Mouse (Mus musculus) midbrain, postnatal 0 days (tissue): ENCODE measurements around the gene AF366264. TPM values are rescaled to one million over a fixed set of nuclear protein-coding genes. Genes with fewer than 3 reads are reported as not detected.

Source experiments
- ATAC-seq: fragments of 200-750 bp; cut with Nextera tagmentation; 2 replicates; pipeline ENCODE4 v1.8.0; 2017; ENCODE audit warnings: moderate number of reproducible peaks, mild to moderate bottlenecking, moderate TSS enrichment, moderate library complexity; ENCODE audit not compliant: low FRiP score
- DNase-seq: peaks from one replicate; pipeline ENCODE4 v3.0.0-alpha.2; 2015; ENCODE audit warnings: low spot score
- H3K27ac ChIP-seq: fragments of 300-500 bp; sonication (generic); 2 replicates; pipeline ENCODE4 v1.5.1; 2014; ENCODE audit warnings: low read depth, mild to moderate bottlenecking, low read length, mixed read lengths
- H3K27me3 ChIP-seq: fragments of 300-500 bp; sonication (generic); 2 replicates; pipeline ENCODE4 v1.6.1; 2014; ENCODE audit warnings: low read length, control low read depth, mixed read lengths; ENCODE audit not compliant: insufficient read depth
- H3K36me3 ChIP-seq: fragments of 300-500 bp; sonication (generic); 2 replicates; pipeline ENCODE4 v1.6.1; 2014; ENCODE audit warnings: low read length, control low read depth, mixed read lengths; ENCODE audit not compliant: insufficient read depth
- H3K4me1 ChIP-seq: fragments of 300-500 bp; sonication (generic); 2 replicates; pipeline ENCODE4 v1.6.1; 2014; ENCODE audit warnings: mild to moderate bottlenecking, control low read depth, antibody characterized with exemption, low read length, mixed read lengths; ENCODE audit not compliant: insufficient read depth
- H3K4me2 ChIP-seq: fragments of 300-500 bp; sonication (generic); 2 replicates; pipeline ENCODE4 v1.6.1; 2014; ENCODE audit warnings: low read depth, mild to moderate bottlenecking, low read length, mixed read lengths; ENCODE audit not compliant: poor library complexity, severe bottlenecking
- H3K4me3 ChIP-seq: fragments of 300-500 bp; sonication (generic); 2 replicates; pipeline ENCODE4 v1.5.1; 2014; ENCODE audit warnings: low read depth, mild to moderate bottlenecking, low read length, moderate library complexity
- H3K9ac ChIP-seq: fragments of 300-500 bp; sonication (generic); replicated peaks from 2 replicates; pipeline ENCODE4 v1.6.1; 2014; ENCODE audit warnings: mild to moderate bottlenecking, low read length, moderate library complexity, mixed read lengths; ENCODE audit not compliant: poor library complexity, severe bottlenecking
- H3K9me3 ChIP-seq: fragments of 300-500 bp; sonication (generic); 2 replicates; pipeline ENCODE4 v1.6.1; 2016; ENCODE audit warnings: low read length, control low read depth
- CTCF ChIP-seq: IDR thresholded peaks from 2 replicates; pipeline ENCODE4 v1.5.1; 2016; ENCODE audit warnings: antibody characterized with exemption, mild to moderate bottlenecking
- WGBS: fragments of 180-500 bp; shearing (Covaris S2); extraction: QIAGEN DNeasy Blood & Tissue Kit; methylation state at CpG from one replicate; pipeline ENCODE4 v1.1.7; 2014; 5-methylcytosine and 5-hydroxymethylcytosine counted together
- polyA plus RNA-seq: library from polyadenylated mRNA; unstranded; fragments of >200 nt; fragmentation: Nextera tagmentation; extraction: Ambion mirVana; gene quantifications from 2 replicates; pipeline ENCODE4 v1.2.1, GENCODE M21; 2015
- total RNA-seq: library from RNA; depleted of rRNA; stranded (reverse); fragments of >200 nt; gene quantifications from 2 replicates; pipeline ENCODE4 v1.2.3, GENCODE M21; 2014; rRNA removed

The AF366264 gene
- total and polyA plus RNA-seq, 2 experiments from 2014 or later = not detected

- Histone ChIP-seq H3K9ac (no peak overlapping the region), H3K4me3 (no peak overlapping the region), H3K27ac (no peak overlapping the region), H3K4me2 (no peak overlapping the region), H3K27me3 (no peaks in the 10 kb centered on the region), H3K9me3 (no peaks in the 10 kb centered on the region), H3K4me1 (no peaks in the 10 kb centered on the region), H3K36me3 (peaks cover 44% of the 10 kb centered on the region)
- no peak for DNase-seq
- ATAC-seq = no peak
- TF ChIP-seq CTCF = no peak
- 95% methylated on average over 8 of the region's 8 CpGs for WGBS
Observed at GRCm38 (mm10) chr8:13793097-13793745, 45.0 kb downstream of the AF366264 start.

- H3K4me2 ChIP-seq = no peak overlapping the region
- peaks cover 15% of the 10 kb centered on the region for H3K36me3 ChIP-seq
- no peaks in the 10 kb centered on the region for H3K4me1 ChIP-seq
- DNase-seq = no peak
- WGBS = 95% methylated on average over 8 of the region's 8 CpGs
- TF ChIP-seq CTCF = no peak
- H3K9ac ChIP-seq = no peak overlapping the region
- no peak for ATAC-seq
- H3K4me3 ChIP-seq = no peak overlapping the region
- H3K27me3 ChIP-seq = no peaks in the 10 kb centered on the region
- H3K27ac ChIP-seq = no peak overlapping the region
- no peaks in the 10 kb centered on the region for H3K9me3 ChIP-seq
Observed at GRCm38 (mm10) chr8:13789606-13790005, 48.6 kb downstream of the AF366264 start.

- H3K27me3 ChIP-seq = no peaks in the 10 kb centered on the region
- ATAC-seq = peak; percentile 98
- TF ChIP-seq CTCF = peak; percentile 89
- H3K9me3 ChIP-seq = no peaks in the 10 kb centered on the region
- peak overlapping the region; percentile 75 for H3K4me2 ChIP-seq
- DNase-seq = peak; percentile 98
- H3K9ac ChIP-seq = peak overlapping the region; percentile 67
- peak overlapping the region; percentile 44 for H3K4me3 ChIP-seq
- no peaks in the 10 kb centered on the region for H3K4me1 ChIP-seq
- WGBS = under 1% methylated on average over 33 of the region's 47 CpGs
- H3K36me3 ChIP-seq = peaks cover 16% of the 10 kb centered on the region
- peak overlapping the region; percentile 92 for H3K27ac ChIP-seq
Observed at GRCm38 (mm10) chr8:13785764-13786299, 52.4 kb downstream of the AF366264 start.

GRCm38 (mm10) chr8:13785250-13785763 lies 52.9 kb downstream of the AF366264 start, which contains the start of gene Upf3a:
Gene Upf3a (plus strand): TSS chr8:13785615.
- TF ChIP-seq CTCF = peak; percentile 88
- no peaks in the 10 kb centered on the region for H3K9me3 ChIP-seq
- peak; percentile 96 for DNase-seq
- peak within 1 kb of the TSS; percentile 75 for H3K4me2 ChIP-seq
- H3K27me3 ChIP-seq = no peaks in the 10 kb centered on the region
- H3K9ac ChIP-seq = peak within 1 kb of the TSS; percentile 67
- no peaks in the 10 kb centered on the region for H3K4me1 ChIP-seq
- peak within 1 kb of the TSS; percentile 44 for H3K4me3 ChIP-seq
- WGBS = under 1% methylated on average over 45 of the region's 47 CpGs
- ATAC-seq = peak; percentile 96
- peak within 1 kb of the TSS; percentile 92 for H3K27ac ChIP-seq
- peaks cover 22% of the 10 kb centered on the region for H3K36me3 ChIP-seq

Other genes starting within 250 kb of the AF366264 start
- gene Rasa3, start 160.8 kb downstream of the AF366264 start, total RNA-seq = 43.9 and 52.7 TPM in 2 replicates
- gene Rasa3, start 160.8 kb downstream of the AF366264 start, polyA plus RNA-seq = 20.5 and 23.5 TPM in 2 replicates
- 0.24 and 4.9 TPM in 2 replicates for gene Cfap97d2, start 132.5 kb downstream of the AF366264 start, total RNA-seq
- gene Cfap97d2, start 132.5 kb downstream of the AF366264 start, polyA plus RNA-seq = 1.4 and 2.8 TPM in 2 replicates
- 96.2 and 111 TPM in 2 replicates for gene Cdc16, start 80.7 kb downstream of the AF366264 start, total RNA-seq
- gene Cdc16, start 80.7 kb downstream of the AF366264 start, polyA plus RNA-seq = 91.5 and 92.2 TPM in 2 replicates
- 15.2 and 19.7 TPM in 2 replicates for gene Upf3a, start 52.8 kb downstream of the AF366264 start, total RNA-seq
- gene Upf3a, start 52.8 kb downstream of the AF366264 start, polyA plus RNA-seq = 44.0 and 44.6 TPM in 2 replicates
- 43.1 and 45.9 TPM in 2 replicates for gene Champ1, start 31.3 kb upstream of the AF366264 start, total RNA-seq
- 42.1 and 42.9 TPM in 2 replicates for gene Champ1, start 31.3 kb upstream of the AF366264 start, polyA plus RNA-seq
- gene Coprs, start 51.9 kb upstream of the AF366264 start, total RNA-seq = 68.9 and 79.9 TPM in 2 replicates
- gene Coprs, start 51.9 kb upstream of the AF366264 start, polyA plus RNA-seq = 151 and 167 TPM in 2 replicates